7 mouse cellular contexts compared by ENCODE assay signal in genomic region chr19:53310771-53311523, GRCm38 (mm10). TPM values are rescaled to one million over a fixed set of nuclear protein-coding genes. Genes with fewer than 3 reads are reported as not detected.
DNase-seq lines count a peak whose midpoint lies in the region; ATAC-seq and TF ChIP-seq lines count a peak whose summit lies in the region.

No protein-coding gene starts in this region.

- no peaks in the 10 kb centered on the region for H3K9me3 ChIP-seq in E14TG2a.4 (ENCODE audit: low read length)
- no peaks in the 10 kb centered on the region for H3K9me3 ChIP-seq in limb, embryonic 11.5 days (ENCODE audit: control insufficient read depth, low read length)
- H3K9me3 ChIP-seq in midbrain, postnatal 0 days (ENCODE audit: low read length): no peaks in the 10 kb centered on the region
- H3K9me3 ChIP-seq in stomach, embryonic 14.5 days (ENCODE audit: control insufficient read depth, low read depth, low read length): no peaks in the 10 kb centered on the region

- ATAC-seq in limb, embryonic 11.5 days (ENCODE audit: insufficient number of reproducible peaks, low FRiP score, low TSS enrichment, low read depth): no peak
- ATAC-seq in midbrain, postnatal 0 days (ENCODE audit: low FRiP score): no peak
- ATAC-seq in stomach, embryonic 14.5 days (ENCODE audit: insufficient number of reproducible peaks, insufficient read depth, low FRiP score, low read depth): no peak

- peaks cover 61% of the 10 kb centered on the region for H3K4me1 ChIP-seq in E14TG2a.4 (replicated peaks; ENCODE audit: low read depth, low read length)
- peaks cover 2% of the 10 kb centered on the region; the same call in 1 of the 2 replicates for H3K4me1 ChIP-seq in embryonic fibroblast, embryonic 13.5 days (ENCODE audit: control insufficient read depth, insufficient read depth, low read length)
- peaks cover 13% of the 10 kb centered on the region for H3K4me1 ChIP-seq in limb, embryonic 11.5 days (ENCODE audit: control insufficient read depth, insufficient read depth, low read length)
- peaks cover 7% of the 10 kb centered on the region; the same call in 1 of the 2 replicates for H3K4me1 ChIP-seq in midbrain, postnatal 0 days (ENCODE audit: insufficient read depth, low read length)
- H3K4me1 ChIP-seq in stomach, embryonic 14.5 days (ENCODE audit: control insufficient read depth, insufficient read depth, low read length): peaks cover 12% of the 10 kb centered on the region; the same call in 1 of the 2 replicates

- H3K27ac ChIP-seq in embryonic fibroblast, embryonic 13.5 days (ENCODE audit: insufficient read depth, low read length): peak overlapping the region; percentile 3; the same call in 1 of the 2 replicates
- H3K27ac ChIP-seq in limb, embryonic 11.5 days (replicated peaks; ENCODE audit: low read depth, low read length): peak overlapping the region; percentile 81
- H3K27ac ChIP-seq in midbrain, postnatal 0 days (ENCODE audit: low read depth, low read length): peak overlapping the region; percentile 96
- peak overlapping the region; percentile 97 for H3K27ac ChIP-seq in stomach, embryonic 14.5 days (ENCODE audit: low read length)

- peak overlapping the region; percentile 88 for H3K9ac ChIP-seq in limb, embryonic 11.5 days (ENCODE audit: low read length)
- peak overlapping the region; percentile 85 for H3K9ac ChIP-seq in midbrain, postnatal 0 days (replicated peaks; ENCODE audit: low read length, poor library complexity, severe bottlenecking)
- peak overlapping the region; percentile 67 for H3K9ac ChIP-seq in stomach, embryonic 14.5 days (replicated peaks; ENCODE audit: low read depth, low read length)

- H3K36me3 ChIP-seq in E14TG2a.4 (ENCODE audit: insufficient read depth, low read length): no peaks in the 10 kb centered on the region
- no peaks in the 10 kb centered on the region for H3K36me3 ChIP-seq in limb, embryonic 11.5 days (ENCODE audit: control insufficient read depth, insufficient read depth, low read length)
- H3K36me3 ChIP-seq in midbrain, postnatal 0 days (ENCODE audit: insufficient read depth, low read length): no peaks in the 10 kb centered on the region
- H3K36me3 ChIP-seq in stomach, embryonic 14.5 days (ENCODE audit: control insufficient read depth, insufficient read depth, low read length): no peaks in the 10 kb centered on the region

- TF ChIP-seq CTCF in E14TG2a.4 (conservative IDR thresholded peaks at IDR 0.05; ENCODE audit: low read length): no peak
- TF ChIP-seq CTCF in embryonic fibroblast, embryonic 13.5 days (IDR thresholded peaks at IDR 0.05; ENCODE audit: borderline replicate concordance, insufficient read depth, low read length): no peak
- TF ChIP-seq CTCF in midbrain, postnatal 0 days (IDR thresholded peaks at IDR 0.05): 0 out of 2 replicates have a peak, but pooled peaks have one; percentile 8

- under 1% methylated on average over 45 of the region's 48 CpGs for WGBS in limb, embryonic 11.5 days
- WGBS in midbrain, postnatal 0 days: 0% methylated on average over 46 of the region's 48 CpGs
- WGBS in stomach, embryonic 14.5 days: under 1% methylated on average over 48 of the region's 48 CpGs

- DNase-seq in adrenal gland, adult 2 months: peak; percentile 70
- DNase-seq in heart, postnatal 14 days: peak; percentile 62 to 65
- DNase-seq in limb, embryonic 11.5 days (ENCODE audit: low spot score): peak; percentile 68
- DNase-seq in midbrain, postnatal 0 days (ENCODE audit: low spot score): peak; percentile 49

- peak; percentile 22; the same call in 1 of the 2 replicates for TF ChIP-seq POLR2A in embryonic fibroblast, embryonic 13.5 days (IDR thresholded peaks at IDR 0.05; ENCODE audit: low read depth, low read length)

- intact Hi-C loops in heart, postnatal 14 days (cut with DNase I): loop anchor here (2.0 to 5.0 kb wide), 3 partner anchors 56 to 119 kb away; no protein-coding TSS in a partner anchor

- H3K27me3 ChIP-seq in E14TG2a.4 (ENCODE audit: insufficient read depth, low read length): peaks cover 53% of the 10 kb centered on the region
- H3K27me3 ChIP-seq in limb, embryonic 11.5 days (ENCODE audit: control insufficient read depth, insufficient read depth, low read length): no peaks in the 10 kb centered on the region
- no peaks in the 10 kb centered on the region for H3K27me3 ChIP-seq in midbrain, postnatal 0 days (ENCODE audit: insufficient read depth, low read length)
- H3K27me3 ChIP-seq in stomach, embryonic 14.5 days (ENCODE audit: control insufficient read depth, insufficient read depth, low read length): no peaks in the 10 kb centered on the region

- peak overlapping the region; percentile 87 for H3K4me3 ChIP-seq in E14TG2a.4 (replicated peaks; ENCODE audit: low read length)
- peak overlapping the region; percentile 67 for H3K4me3 ChIP-seq in embryonic fibroblast, embryonic 13.5 days (ENCODE audit: insufficient read depth, low read length)
- H3K4me3 ChIP-seq in limb, embryonic 11.5 days (ENCODE audit: low read depth, low read length): peak overlapping the region; percentile 79
- H3K4me3 ChIP-seq in midbrain, postnatal 0 days (ENCODE audit: low read depth, low read length): peak overlapping the region; percentile 93
- H3K4me3 ChIP-seq in stomach, embryonic 14.5 days (ENCODE audit: low read depth, low read length): peak overlapping the region; percentile 74

- H3K4me2 ChIP-seq in limb, embryonic 11.5 days (ENCODE audit: low read depth, severe bottlenecking): peak overlapping the region; percentile 95
- peak overlapping the region; percentile 97 for H3K4me2 ChIP-seq in midbrain, postnatal 0 days (ENCODE audit: low read depth, low read length, poor library complexity, severe bottlenecking)
- H3K4me2 ChIP-seq in stomach, embryonic 14.5 days (replicated peaks; ENCODE audit: low read depth, low read length): peak overlapping the region; percentile 97

RNA-seq across cellular contexts. Expression of gene Mxi1, which starts 0.6 kb away (rescaled TPM):
- 10 to 100 TPM; 29.6 to 31.1 TPM for total RNA-seq in adrenal gland, adult 2 months (2021)
- 15.6 and 17.2 TPM in 2 replicates for polyA plus RNA-seq in adrenal gland, adult 2 months (2012; rRNA removed)
- polyA plus RNA-seq in embryonic fibroblast, embryonic 13.5 days (2011; ENCODE audit: insufficient read length, low read depth, missing spikeins): 17.5 and 19.8 TPM in 2 replicates
- total RNA-seq in heart, postnatal 14 days (2021): 10 to 100 TPM; 37.0 to 40.7 TPM
- 41.5 and 41.6 TPM in 2 replicates for polyA plus RNA-seq in limb, embryonic 11.5 days (2014; fragmentation: Nextera tagmentation; extraction: Ambion mirVana)
- 40.9 and 49.2 TPM in 2 replicates for total RNA-seq in midbrain, postnatal 0 days (2014; rRNA removed)
- 37.7 and 38.8 TPM in 2 replicates for polyA plus RNA-seq in midbrain, postnatal 0 days (2015; fragmentation: Nextera tagmentation; extraction: Ambion mirVana)
- polyA plus RNA-seq in stomach, embryonic 14.5 days (2014; fragmentation: Nextera tagmentation; extraction: Ambion mirVana): 29.3 and 30.3 TPM in 2 replicates

Comparison
In these comparisons a context has a peak if more than half of its experiments do, and no peak if none do; other contexts are left out.
1. H3K27ac ChIP-seq: peak in every context shown above with its lines; median percentile 97 in stomach, embryonic 14.5 days; 96 in midbrain, postnatal 0 days; 81 in limb, embryonic 11.5 days; 3 in embryonic fibroblast, embryonic 13.5 days.